Mouse (Mus musculus): ENCODE measurements at regions not wholly inside any gene's neighbourhood (a gene's known extent, or its start where the extent isn't known, plus 50 kb on each side); places are given as distances from the start of the nearest gene placed in this dataset.

DNA sequence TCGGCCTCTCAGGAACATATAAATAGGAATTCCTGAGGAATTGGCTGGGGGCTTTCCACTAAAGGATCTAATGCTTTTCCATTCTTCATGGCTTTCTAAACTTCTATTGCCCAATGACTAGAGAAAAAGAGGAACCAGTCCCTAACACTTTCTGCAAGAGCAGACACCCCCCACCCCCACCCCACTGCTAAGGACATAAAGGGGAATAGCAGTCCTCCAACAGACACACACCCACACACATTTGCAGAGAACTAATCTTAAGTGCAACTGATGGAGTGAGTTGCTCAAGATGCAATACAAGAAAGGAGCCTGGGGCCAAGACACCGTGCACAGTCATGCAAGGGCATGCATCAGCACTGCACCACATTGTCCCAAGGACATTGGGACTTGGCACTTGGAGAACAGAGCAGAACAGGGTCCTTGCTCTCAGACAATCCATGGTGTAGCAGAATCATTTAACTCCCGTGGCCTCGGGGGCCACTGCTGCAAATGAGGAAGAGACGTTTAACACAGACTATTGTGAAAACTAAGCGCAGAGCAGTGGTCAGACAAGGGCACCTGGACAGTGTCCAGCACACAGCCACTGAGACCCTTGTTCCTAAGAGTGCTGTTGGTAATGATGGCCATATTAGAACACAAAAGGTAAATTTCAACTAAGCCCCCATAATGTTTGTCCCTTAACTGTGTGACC lies 161.1 kb downstream of the Xpnpep1 start:
- no peak for DNase-seq

DNA sequence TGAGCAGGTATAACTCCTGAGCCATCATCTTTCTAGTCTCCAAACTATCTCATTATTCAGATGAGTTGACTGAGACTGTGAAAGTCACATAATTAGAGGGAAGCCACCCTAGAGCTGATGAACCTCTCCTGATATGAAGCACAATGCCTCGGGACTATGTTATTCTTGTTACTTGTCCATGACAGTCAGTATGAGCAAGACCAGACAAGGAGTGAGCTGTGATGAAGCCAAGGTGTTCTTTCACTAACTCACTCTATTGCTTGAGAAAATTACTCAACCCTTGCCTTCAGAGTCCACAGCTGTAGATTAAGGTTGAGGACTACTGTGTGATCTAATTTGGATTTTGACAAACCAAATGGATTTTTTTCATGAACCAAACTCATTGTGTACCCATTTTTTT lies 173.4 kb downstream of the Xpnpep1 start:
- DNase-seq, result no peak

DNA sequence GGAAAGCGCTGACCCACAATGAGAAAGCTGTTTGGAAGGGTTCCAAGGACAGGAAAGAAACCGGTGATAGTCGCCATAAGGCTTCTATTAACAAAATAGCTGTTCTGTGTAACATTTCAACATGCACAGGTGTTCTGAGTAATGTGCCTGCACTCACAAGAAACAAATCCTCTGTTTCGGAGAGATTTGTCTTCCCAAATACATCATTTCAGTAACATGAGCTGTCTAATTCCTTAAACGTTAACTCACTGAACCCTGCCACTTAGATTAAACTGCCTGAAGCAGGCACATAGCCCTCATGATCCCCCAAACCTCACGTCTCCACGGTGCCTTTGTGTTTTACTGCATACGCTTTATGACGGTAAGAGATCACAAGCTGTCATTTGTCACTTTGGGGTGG lies 178.4 kb downstream of the Xpnpep1 start:
- no peak for DNase-seq

DNA sequence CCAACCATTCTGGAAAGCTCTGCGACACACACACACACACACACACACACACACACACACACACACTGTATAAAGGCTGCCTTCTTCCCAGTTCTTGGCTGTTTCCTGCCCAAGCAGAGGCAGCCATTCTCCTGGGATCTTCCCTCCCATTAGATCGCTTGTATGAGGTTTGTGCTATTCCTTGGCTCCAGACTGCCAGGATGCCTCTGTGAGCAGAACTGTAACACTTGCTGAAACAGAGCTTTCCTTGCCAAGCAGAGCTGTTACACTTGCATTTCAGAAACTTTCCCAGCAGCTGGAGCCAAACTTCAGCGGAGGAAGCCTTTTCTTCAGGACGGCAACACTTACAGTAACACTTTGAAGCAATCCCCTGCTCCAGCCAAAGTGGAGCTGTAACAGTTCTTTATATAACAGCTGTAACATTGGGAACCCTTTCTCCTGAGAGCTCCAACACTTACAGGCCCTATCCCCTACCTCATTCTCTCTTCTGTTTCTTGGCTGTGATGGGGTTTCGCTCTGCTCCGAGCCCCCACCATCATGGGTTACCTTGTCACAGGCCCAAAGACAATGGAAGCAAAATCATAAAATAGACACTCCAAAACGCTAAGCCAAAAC lies 185.8 kb downstream of the Xpnpep1 start:
- DNase-seq, result peak; percentile 23 to 34

DNA sequence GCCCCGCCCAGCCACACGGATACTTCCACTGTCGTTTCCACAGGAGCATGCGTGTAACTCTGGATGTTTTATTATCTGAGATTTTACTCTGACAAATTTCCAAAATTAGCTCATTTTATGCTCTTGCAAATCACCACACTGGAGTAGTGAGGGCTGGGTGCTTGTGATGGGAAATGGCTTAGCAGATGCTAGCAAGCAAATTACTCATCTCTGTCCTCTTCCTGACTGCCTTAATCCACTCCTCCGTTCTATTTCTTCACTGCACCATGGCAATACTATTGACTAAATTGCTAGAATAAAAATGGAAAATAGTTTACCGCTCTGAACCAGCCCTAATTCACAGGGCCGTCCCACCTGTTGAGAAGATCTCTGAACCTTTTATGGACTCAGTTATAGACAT lies 223.8 kb downstream of the Xpnpep1 start:
- DNase-seq, result no peak

DNA sequence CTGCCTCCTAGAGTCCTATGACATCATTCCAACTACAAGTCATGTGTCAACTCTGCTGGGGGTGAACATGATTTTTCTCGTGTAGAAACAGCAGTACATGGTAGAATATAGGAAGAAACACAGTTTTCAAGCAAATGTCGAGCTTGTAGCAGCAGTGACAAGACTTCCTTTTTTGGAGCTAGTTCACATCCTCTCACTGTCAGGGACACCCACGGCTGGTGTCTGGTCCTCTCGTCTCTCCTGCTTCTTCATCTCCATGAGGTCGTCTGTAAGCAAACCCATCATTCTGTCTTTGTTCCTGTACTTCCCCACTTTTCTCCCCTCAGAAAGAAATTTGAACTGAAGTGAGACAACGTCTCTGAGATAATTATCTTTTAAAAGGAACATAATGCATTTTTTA lies 228.0 kb downstream of the Xpnpep1 start:
- DNase-seq, result no peak

DNA sequence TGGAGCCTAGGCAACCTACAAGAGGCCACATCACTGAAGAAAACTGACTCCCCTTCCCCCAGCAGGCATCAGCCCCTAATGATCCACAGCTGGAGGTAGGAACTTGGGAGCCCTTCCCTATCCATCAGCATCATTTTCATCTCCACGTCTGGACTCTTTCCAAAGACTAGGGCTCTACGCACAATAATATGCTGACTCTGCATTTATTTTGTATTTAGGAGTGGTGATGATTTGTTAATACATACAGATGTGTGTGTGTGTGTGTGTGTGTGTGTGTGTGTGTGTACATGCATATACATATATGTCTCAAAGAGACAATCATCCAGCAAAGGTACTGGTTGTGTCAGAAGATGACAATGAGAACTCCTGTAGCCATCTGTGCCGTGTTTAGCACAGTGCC lies 251.2 kb downstream of the Xpnpep1 start:
- no peak for DNase-seq

DNA sequence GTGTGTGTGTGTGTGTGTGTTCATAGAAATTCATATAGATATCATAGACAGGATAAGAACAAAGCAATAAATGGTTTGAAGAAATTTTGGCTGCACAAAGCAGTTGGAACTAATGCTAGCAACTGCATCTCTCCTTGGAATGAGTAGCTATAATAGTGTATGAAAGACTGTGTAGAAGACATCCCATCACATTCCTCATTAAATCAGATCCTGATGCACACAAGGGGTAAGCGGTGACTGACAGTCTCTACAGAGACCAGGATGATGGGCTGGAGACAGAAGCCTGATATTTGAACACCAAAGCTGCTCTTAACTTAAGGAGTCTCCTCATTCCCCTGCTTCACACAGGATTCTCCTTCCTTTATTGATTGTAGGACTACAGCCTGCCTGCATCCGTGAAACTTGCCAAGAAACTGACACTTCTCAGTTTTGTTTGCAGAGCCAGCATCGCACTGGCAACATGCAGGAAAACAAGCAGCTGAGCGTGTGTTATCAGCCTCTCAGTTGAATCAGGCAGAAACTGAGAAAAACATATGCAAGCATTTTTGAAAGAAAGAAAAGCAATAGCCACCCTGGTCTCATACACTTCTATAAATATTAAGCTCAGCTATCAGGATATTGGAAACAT lies 271.1 kb downstream of the Xpnpep1 start:
- DNase-seq, result no peak

DNA sequence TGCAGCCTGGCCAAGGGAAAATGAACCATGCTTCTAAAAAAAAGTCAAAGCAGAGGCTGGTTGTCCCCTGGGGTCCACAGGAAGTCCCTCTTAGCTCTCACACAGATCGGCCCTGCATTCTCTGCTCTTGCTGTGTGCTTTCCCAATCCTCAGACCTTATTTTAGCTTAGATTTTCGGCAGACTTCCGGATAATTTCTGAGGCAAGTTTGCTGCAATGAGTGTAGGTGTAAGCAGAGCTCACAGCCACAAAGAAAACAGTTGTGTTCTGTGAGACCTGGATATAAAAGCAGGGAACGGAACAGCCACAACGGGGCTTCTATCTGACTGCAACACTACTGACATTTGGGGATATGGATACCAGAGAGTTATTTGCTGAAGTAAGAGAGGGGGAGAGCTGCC lies 271.9 kb downstream of the Xpnpep1 start:
- no peak for DNase-seq

DNA sequence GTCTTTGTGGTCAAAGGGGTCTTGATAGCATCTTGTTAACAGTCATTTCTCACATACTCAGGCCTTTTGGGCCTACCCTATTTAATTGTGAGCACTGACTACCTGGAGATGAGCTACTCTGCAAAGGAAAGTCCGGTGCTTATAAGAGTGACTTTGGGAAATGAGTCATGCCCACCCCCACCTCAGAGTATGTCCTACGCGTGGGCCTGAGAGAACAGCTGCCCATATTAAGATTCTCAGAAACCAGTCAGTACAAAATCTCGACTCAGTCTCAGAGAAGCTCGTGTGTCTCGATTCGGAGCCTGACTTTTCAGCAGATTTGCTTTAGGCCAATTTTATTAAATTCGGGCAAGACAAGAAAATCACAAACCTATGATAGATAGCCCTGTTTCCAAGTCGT lies 301.1 kb downstream of the Xpnpep1 start:
- DNase-seq, result no peak

DNA sequence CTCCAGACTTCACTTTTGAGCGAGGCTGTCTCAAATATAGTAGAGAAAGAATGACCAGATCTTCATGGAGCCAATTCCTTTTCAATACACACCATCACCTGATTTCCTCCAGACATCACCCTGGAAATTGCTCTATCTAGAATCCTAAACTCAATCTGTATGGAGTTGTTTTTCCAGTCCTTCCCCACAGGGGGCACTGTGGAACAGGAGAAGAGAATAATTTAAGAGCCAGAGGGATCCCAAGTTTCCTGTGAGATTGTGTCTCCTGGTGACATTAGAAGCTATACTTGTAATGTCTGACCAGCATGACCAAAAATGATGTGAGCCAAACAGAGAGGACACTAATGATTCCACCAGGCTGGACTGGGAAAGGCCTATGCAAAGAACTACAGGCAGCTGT lies 318.2 kb downstream of the Xpnpep1 start:
- DNase-seq, result no peak

DNA sequence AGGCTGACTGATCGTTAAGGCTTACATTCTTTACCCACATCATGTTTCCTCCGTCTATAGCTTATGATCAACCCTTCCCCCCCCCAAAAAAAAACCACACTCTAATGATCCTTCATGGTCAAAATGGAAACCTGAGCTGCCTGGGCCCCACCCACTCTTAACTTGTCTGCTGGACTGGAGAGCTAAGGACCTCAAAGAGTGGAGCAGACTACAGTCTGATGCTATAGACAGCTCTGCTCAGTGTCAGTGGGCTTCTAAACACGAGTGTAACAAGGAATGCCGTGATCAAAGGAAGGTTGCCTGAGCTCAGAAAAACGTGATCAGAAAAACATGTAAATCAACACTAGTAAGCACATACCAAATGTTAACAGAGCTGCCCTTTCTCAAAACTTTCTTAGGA lies 324.7 kb downstream of the Xpnpep1 start:
- DNase-seq, result no peak

DNA sequence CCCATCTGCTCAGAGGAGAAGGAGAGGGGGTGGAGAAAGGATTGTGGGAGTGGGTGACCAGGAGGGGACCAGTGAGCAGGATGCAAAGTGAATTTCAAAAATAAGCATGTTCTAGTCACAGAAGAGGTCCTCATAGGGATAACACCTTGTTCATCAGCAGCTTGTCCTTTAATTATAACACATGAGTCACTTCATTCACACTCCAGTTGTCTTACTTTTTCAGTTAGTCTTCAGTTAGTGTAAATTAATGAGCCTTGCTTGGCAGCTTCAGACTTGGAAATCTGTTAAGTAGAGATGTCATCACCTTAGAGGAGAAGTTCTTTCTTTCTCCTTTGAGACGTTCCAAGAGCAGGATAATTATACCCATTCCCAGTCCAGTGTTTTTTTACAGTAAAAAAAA lies 332.3 kb downstream of the Xpnpep1 start:
- no peak for DNase-seq

DNA sequence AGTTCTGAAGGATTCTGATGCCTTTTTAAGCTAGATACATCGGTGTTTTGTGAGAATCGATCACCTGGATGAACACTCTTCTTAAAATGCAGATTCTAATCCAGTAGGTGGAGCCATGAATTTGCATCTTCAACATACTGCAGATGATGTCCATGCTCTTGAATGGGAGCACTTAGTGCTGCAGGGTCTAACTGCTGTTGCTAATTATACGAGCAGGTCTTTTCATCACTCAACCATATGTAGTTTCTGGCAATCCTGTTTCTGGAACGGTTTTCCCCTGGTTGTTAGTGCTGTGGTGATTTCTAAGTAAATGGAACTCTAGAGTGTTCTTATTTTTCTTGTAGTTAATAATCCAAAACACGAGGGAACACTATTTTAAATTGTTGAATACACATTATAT lies 379.0 kb downstream of the Xpnpep1 start:
- DNase-seq, result no peak

DNA sequence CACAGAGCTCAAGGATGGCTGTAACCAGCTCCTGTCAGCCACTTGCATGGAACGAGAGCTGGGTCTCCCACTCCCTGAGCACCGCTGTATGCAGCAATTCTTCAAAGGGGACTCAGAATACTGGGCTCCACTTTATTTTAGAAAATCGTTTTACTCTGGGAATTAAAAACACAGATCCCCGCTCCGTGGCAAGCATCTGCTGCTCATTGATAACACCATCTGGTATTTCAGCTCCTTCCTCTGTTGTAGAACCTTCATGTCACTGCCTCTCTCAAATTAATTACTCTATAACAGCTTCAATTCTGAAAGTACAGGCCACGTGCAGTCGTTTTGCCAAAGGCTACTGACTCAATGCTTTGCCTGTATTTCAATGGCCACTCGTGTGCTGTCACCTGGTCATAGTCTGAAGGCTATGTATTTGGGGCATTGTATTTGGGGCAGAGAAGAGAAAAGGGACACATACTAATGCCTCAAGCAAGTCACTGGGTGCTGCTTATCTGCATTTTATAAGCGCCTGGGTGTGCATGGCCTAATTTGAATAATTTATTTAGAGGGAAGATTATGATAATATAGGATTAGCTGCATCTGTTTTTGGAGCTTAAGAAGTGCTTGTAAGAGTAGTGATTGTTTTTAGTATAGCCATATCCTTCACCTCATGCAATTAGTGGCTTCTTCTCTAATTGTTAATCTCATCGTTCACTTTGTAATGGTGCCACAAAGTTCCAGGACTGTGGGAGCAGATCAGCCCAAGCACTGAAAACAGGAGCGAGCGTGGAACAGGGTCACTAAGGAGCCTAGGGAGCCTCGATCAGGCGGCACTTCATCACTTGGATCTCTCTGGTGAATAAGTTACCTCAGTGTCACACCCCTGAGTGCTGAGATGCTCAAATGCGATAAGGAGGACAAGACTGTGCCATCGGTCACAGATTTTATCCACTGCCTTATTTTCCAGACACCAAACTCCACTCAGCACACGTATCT lies 383.3 kb downstream of the Ins1 start:
- no peak for DNase-seq

DNA sequence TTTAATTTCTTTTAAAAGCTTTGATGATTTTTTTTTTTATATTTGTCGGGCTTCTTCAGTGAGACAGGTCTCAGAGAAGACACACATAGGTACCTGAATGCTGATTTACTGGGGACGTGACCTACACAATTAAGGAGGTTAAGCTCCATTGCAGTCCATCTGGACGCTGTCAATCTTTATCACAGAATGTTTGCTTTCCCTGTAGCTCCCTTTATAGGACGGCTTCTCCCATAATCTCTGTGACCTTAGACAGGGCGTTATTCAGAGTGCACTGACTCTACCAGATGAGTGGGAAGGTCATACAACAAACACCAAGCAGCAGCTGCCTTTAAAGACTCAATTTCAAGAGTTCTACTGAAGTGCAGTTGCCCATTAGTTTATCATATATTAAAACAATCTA lies 376.1 kb downstream of the Ins1 start:
- no peak for DNase-seq

DNA sequence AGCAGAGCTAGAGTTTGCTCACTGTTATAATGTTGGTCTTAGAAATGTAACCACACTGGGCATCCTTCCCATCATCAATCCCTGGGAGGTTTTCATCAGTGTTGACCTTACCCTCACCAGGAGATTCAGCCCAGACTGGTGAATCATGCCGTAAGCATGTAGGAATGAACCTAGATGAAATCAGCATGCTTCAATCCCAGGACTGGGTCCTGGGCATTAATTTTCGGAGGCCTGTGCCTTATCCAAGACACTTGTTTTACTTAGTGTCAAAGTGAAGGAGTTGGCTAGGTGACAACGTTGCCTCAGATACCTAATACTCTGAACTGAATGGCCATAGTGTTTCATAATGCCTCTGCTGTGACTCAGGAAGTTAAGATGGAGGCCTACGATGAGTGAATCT lies 368.4 kb downstream of the Ins1 start:
- no peak for DNase-seq

DNA sequence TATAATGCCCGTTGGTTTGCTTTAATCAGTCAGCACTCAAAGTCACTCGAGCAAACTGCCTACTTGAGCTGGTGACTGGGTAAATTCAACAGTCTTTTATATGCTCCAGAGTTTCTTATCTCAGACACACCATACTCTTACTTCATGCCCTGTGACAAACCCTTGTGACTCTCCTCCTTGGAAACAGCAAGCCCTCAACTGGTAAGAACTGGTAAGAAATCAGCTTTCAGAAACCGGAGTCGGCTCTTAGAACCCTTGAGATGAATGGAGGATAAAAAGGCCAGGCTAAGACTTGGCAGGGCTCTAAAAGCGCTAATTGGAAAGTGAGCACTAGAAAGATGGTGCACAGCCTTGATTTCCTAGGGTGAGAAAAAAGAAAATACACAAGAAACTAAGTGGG lies 360.2 kb downstream of the Ins1 start:
- no peak for DNase-seq

DNA sequence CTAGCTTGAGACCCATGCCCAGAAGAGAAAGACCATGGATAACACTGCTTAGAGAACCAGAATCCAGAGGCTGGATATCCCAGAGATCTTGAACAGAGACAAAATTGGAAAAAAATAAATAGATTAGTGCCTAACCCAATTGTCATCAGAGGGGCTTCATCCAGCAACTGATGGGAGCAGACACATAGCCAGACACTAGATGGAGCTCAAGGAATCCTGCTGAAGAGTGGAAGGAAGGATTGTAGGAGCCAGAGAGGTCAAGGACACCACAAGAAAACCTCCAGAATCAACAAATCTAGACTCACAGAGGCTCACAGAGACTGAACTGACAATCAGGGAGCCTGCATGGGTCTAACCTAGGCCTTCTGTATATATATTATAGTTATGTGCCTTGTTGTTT lies 359.4 kb downstream of the Ins1 start:
- no peak for DNase-seq

DNA sequence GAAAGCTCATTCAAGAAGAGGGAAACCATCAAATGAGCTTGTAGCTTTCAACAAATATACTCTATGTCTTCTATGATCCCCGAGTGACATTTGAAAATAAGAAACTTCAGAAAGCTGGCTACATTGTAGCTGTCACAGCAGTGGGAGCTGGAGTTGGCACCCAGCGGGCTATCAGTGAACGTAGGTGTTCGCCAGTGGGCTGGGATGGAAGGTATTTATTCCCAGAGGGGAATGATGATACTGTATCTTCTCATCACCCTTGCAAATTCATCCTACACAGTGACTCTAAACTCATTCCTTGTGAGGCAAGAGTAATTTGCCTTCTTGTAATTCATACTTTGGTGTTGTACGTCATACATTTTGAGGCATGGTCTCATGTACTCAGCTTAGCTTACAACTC lies 349.3 kb downstream of the Ins1 start:
- DNase-seq, result no peak

DNA sequence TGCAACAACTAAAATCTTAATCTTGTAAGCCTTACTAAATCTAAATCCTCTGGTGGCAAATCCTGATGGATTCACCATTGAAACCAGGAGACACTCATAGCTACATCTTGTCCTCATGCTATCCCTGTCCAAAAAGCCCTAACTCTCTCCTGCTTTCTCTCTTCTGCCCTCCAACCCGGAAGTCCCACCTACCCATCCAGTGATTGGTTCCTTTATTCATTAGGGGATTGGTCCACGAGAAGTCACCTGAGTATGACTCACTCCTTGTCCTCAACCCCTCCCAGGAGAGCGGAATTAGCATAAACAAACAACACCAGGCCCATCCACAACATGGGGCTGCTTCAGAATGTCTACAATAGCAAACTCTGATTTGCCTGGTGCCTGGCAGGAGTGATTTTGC lies 342.8 kb downstream of the Ins1 start:
- no peak for DNase-seq

DNA sequence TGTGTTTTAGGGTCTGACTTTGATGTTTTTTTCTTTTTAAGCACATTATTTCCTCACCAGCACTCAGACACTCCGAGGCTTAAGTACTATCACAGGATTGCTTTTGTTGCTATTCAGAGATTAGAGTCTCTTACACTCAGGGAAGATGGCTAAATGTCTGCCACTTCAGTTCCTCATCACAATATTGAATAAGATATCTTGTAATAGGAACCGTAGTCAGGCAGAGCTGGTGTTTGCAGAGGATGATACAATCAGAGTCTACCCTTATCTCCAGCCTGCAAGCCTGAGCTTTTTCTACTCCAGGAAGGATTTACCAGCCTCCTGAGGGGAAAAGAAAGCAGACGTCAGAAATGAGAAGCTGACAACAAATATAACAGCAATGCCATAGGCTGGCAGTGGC lies 336.3 kb downstream of the Ins1 start:
- DNase-seq, result no peak

DNA sequence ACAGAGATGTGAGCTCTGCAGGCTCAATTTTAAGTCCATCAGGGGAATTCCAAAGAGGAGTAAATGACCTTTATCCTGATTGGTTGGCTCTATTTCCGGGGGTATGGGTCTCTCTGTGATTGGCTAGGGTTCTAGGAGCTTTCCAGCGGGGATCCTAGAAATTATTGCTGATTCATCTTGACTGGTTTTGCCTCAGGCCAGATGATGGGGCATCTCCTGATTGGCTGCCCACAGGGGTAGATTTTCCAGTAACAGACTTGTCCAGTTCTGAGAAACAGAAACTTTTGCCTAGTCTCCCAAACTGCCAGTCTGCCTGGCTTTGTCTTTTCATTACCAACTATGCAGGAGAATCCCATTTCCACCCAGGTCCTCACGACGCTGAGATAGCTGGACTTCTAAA lies 301.3 kb downstream of the Ins1 start:
- DNase-seq, result no peak

Data from heart, adult 18-20 months (tissue).